Mouse (Mus musculus) kidney, postnatal 10 days (tissue): ENCODE results near the gene Rps19bp1.

Experiments used
- DNase-seq: peaks from one replicate; pipeline ENCODE4 v3.0.0; 2021; ENCODE audit warnings: mixed read lengths

Rps19bp1 gene

DNA sequence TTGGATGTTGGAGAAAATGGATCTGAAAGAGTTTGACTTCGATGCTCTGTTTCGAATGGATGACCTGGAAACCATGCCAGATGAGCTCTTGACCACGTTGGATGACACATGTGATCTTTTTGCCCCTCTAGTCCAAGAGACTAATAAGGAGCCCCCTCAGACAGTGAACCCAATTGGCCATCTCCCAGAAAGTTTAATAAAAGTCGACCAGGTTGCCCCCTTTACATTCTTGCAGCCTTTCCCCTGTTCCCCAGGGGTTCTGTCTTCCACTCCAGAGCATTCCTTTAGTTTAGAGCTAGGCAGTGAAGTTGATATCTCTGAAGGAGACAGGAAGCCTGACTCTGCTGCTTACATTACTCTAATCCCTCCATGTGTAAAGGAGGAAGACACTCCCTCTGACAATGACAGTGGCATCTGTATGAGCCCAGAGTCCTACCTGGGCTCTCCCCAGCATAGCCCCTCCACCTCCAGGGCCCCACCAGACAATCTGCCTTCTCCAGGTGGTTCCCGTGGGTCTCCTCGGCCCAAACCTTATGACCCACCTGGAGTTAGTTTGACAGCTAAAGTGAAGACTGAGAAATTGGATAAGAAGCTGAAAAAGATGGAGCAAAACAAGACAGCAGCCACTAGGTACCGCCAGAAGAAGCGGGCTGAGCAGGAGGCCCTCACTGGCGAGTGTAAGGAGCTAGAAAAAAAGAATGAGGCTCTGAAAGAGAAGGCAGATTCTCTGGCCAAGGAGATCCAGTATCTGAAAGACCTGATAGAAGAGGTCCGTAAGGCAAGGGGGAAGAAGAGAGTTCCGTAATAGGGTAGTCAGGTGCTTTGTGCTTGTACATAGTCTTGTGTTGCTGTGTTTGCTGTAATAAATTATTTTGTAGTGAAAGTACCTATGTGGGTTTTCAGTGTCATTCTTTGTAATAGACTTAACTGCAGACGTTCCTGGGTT lies 7.2 kb downstream of the Rps19bp1 start:
- no peak for DNase-seq

DNA sequence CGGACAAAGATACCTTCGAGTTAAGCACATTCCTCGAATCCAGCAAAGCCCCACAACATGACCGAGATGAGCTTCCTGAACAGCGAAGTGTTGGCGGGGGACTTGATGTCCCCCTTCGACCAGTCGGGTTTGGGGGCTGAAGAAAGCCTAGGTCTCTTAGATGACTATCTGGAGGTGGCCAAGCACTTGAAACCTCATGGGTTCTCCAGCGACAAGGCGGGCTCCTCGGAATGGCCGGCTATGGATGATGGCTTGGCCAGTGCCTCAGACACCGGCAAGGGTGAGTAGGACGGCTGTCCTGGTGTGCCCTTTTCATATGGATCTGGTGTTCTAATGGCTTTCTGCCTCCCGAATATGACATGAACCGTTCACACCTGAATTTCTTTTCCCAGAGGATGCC lies 7.9 kb downstream of the Rps19bp1 start:
- peak; percentile 39 for DNase-seq

DNA sequence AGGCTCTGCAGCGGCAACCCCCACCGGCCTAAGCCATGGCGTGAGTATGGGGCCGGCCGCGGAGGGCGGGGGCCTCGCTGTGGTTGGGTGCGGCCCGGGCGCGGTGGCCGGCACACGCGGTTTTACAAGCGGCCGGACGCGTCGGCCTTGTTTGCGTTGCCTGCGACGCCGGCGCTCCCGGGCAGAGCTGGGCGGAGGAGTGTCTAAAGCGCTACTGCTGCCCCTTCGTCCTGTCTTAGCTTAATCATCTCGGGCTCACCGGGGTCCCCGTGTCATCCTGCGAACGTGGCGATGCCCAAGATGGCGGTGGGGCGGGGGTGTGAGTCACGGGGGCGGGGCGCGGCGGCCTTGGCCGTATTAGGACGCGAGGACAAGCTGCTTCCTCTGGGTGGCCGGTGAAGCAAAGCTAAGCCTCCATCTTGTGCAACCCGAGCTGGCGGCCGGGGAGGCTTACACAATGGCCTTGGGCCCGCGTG lies 8.4 kb downstream of the Rps19bp1 start:
- DNase-seq, result peak; percentile 92

DNA sequence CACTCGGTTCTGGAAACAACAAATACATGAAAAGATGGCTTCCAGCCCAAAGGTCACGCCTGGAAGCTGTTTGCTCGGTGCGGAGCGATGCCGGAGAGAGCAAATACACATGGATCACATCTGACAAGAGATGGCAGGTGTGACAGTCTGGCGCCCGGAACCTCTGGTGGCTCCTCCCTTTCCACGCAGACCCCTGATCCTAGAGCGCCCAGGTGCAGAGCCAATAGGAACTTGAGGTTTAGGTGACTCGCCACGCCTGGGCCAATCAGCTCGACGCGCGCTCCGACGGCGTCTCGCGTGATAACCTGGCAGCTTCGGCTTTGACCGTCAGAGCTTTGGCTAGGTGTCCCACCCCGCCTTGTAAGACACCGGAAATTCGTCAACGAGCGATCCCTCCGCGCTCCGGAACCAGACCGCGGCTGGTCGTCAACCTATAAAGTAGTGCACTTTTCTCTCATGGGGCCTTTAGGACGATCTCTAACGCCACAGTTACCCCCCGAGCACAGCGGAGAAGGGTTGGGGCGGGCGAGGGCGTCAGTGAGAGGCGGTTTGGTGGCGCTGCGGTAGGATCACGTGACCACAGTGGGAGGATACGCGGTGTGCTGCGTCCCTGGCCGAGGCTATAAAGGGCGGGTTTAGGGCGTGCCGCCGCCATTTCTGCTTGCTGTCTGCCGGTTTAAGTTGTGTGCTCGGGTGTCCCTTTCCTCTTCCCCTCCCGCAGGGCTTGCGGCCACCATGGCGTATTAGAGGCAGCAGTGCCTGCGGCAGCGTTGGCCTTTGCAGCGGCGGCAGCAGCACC lies 9.1 kb downstream of the Rps19bp1 start, which contains the start of gene Atf4:
Gene Atf4 (plus strand): TSS at position 338 of the 799 bp plus-strand sequence.
- DNase-seq, result peak; percentile 99

DNA sequence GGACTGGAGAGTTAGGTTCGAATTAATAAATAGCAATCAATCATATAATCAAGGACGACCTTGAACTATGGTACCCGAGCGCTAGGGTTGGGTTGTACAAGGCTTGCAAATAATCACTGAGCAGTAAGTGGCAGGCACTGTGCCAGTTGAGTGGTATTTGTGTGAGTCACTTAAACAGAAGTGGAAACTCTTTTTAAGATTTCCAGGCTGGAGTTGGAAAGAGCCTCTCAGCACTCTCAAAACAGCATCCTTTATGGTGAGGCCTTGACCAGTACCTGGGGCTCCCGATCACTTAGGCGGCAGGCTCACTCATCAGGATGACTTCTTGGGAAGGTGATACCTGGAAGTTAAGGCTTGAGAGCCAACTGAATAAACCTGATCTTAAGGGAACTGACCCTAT lies 9.9 kb downstream of the Rps19bp1 start:
- peak; percentile 65 for DNase-seq

DNA sequence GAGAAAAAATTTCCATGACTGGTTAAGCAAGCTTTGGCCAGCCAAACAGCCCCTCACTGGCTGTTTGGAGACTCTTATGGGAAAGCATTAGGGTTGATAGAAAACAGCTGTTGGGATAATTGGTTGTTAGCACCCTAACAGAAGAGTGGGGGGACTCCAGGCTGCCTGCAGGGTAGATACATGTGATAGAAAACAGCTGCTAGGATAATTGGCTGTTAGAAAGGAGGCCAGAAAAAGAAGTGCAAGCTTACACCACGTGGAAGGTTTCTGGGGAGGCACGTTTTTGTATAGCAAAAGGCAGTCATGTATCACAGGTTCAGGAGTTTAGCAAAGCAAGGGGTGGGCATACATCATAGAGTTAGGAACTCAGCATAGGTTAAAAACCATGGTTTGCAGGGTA lies 10.6 kb downstream of the Rps19bp1 start:
- DNase-seq, result peak; percentile 38

DNA sequence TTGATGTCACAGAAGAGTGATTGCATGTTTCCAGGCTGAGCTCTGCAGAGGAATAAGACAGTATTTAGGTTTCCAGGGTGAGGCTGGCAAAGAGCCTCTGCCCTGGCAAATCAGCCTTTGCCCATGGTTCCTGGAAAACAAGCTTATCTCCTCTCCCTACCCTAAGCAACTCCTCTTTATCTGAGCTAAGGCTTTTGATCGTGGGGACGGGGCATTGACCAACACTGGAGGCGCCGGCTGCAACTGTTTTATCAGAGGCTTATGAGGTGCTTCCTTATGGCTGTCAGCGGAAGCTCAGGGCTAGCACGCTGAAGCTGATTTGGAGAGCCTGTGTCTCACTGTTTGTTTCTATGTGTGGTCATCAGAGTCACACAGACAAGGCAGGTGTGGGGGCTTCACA lies 13.5 kb downstream of the Rps19bp1 start:
- DNase-seq, result no peak

DNA sequence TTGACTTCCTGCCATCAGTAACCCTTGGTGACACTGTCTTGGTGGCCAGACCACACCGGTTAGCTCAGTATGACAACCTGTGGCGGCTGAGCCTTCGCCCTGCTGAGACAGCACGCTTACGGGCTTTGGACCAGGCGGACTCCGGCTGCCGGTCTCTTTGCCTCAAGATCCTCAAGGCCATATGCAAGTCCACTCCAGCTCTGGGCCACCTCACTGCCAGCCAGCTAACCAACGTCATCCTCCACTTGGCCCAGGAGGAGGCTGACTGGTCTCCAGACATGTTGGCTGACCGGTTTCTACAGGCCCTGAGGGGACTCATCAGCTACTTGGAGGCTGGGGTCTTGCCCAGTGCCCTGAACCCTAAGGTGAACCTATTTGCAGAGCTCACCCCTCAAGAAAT lies 14.4 kb downstream of the Rps19bp1 start:
- no peak for DNase-seq

DNA sequence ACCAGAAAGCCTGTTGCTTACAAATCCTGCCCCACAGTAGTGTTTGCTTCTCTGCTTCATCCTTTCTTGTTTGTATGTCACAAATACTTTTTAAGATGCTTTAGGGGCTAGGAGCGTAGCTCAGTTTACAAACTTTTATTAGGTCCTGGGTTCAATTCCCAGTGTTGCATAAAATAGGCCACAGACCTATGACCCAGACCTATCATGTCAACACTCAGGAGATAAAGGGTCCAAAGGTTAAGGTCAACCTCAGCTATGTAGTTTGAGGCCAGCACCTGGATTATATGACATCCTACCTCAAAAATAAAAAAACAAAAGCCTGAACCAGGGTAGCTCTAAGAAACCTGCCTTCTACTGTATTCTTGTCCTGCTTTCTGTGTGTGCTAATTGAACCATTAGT lies 15.5 kb downstream of the Rps19bp1 start:
- DNase-seq, result no peak

DNA sequence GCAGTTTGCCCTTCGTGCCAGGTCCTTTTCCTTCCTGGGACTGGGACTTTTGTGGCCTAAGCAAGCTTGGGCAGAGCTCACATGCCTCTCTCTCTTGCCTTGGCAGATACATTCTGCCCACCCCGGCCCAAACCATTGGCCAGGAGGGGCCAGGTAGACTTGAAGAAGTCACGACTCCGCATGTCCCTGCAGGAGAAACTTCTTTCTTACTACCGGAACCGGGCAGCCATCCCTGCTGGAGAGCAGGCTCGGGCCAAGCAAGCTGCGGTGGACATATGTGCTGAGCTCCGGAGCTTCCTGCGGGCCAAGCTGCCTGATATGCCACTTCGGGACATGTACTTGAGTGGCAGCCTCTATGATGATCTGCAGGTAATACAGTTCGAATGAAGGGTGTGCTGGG lies 16.0 kb downstream of the Rps19bp1 start:
- no peak for DNase-seq

DNA sequence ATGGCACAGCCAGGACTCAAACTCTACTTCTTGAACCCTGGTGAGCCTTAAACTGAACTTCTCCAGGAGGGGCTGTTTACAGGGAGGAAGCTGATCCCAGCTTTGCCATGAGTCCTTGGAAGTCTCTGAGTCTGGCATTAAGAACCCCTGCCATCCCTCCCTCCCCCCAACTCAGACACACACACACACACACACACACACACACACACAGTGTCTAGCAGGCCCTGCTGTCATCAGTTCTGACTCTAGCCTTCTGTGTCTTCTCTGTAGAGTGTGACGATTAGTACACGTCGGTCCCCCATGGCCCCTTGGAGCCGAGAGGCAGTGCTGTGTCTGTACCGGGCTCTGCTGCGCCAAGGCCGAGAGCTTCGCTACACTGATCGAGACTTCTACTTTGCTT lies 28.6 kb downstream of the Rps19bp1 start, which contains the start of gene AC140267.1:
Gene AC140267.1 (plus strand): TSS at position 301 of the 400 bp plus-strand sequence.
- DNase-seq, result no peak

DNA sequence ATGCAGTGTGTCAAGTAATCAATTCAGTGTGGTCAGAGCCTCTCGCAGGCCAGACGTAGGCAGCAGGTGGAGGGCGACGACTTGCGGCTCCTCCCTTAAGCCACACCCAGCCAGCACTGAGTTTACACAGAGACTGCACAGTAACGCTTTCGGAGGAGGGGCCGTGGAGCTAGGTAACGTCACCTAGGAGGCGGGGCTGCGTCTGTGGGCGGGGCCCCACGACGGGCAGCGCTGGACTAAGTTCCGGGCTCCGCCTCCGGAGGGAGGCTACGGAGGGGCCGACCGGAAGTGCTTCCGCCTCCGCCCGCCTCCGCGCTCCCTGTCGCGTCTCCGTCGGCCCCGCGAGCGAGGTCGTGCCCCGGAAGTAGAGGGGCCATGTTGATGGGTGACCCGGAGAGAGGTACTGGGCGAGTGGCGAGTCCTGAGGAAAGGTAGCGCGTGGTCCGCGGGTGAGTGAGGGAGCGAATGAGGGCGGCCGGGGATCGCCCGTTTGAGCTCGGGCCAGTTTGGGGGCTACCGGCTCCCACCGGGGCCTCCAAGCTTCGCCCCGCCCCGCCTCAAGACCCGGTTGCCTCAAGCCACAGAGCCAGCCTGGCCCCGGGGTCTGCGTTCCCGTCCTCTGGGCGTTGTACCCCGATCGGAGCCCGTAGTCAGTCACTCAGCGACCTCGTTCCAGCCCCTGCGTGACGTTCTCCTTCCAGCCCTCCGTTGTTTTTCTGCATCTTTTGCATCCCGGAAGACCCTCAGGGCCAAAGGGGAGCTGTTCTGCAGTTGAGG lies 30.2 kb downstream of the Rps19bp1 start, which contains the start of gene Mief1:
Gene Mief1 (plus strand): TSS at position 286 of the 777 bp plus-strand sequence.
- DNase-seq, result peak; percentile 99

DNA sequence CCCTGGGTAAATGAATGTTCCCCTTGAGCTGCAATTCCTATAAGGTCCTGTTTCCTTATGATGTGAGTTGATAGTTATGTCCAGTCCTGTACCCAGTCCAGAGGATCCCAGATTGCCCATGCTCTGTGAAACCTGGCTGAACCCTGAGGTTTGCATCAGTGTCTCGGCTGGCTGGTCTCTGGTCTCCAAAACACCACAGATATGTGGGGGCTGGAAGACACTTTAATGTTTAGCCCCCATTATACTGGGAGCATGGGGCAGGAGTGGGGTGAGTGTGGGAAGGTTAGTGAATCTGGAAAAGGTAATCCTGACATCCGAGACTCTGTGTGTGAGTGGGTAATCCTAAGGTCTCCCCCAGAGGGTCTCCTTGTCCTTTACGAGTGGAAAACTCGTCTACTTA lies 31.1 kb downstream of the Rps19bp1 start:
- no peak for DNase-seq

DNA sequence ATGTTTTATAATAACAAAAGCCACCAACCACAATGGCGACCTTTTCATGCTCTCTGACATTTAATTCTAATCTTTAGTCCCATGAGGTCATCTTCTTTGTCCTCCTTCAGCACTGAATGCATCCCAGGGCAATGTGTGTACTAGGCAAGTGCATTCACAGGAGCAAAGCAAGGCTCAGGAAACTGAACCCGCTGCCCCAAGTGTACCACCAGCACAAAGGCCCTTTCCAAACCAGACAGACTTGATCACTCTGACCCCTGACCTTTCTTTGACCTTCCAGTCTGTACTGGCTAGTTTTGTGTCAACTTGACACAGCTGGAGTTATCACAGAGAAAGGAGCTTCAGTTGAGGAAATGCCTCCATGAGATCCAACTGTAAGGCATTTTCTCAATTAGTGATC lies 31.8 kb downstream of the Rps19bp1 start:
- no peak for DNase-seq

DNA sequence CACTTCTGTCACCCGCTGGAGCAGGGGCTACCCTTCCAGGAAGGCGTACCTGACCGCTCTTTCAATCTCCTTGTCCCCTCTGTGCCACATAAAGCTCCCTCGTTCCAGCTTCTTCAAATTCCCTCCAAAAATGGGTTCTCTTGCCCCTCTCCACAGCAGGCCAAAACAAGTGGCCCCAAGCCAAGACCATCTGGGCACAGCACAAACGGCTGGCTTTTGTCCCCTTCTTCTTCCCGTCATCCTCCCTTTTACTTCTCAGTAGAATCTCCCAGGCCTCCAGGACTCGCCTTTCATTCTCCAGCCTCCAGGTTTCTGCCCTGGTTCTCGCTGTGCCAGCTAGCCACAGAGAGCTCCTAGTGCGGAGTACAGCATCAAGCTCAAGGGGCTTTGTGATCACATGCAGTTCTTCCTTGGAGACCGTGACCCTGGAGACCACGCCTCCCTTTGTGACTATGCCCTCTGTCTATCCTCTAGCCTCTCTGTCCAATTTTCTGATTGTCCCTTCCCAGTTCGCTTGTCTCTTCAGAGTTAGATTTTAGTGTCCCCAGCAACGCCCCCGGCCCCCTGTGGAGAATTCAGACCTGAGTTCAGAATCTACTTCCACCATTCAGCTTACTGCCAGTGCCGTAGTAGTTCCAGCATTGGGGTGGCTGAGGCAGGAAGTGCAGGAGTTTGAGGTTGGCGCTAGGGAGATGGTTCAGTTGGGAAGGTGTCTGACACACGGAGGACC lies 35.9 kb downstream of the Rps19bp1 start:
- DNase-seq, result no peak

DNA sequence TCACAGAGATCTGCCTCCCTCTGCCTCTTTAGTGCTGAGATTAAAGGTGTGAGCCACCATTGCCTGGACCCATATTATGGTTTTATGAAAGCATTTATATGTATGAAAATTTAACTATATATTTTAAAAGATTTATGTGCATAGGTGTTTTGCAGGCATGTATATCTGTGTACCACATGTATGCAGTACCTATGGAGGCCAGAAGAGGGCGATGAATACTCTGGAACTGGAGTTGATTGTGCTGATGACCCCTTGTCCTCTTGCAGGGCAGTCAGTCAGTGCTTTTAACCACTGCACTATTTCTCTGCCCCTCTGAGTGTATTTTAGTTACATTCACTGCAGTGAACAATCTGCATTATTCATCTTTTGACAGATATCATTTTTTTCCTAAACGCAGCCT lies 38.3 kb downstream of the Rps19bp1 start:
- peak; percentile 84 for DNase-seq

DNA sequence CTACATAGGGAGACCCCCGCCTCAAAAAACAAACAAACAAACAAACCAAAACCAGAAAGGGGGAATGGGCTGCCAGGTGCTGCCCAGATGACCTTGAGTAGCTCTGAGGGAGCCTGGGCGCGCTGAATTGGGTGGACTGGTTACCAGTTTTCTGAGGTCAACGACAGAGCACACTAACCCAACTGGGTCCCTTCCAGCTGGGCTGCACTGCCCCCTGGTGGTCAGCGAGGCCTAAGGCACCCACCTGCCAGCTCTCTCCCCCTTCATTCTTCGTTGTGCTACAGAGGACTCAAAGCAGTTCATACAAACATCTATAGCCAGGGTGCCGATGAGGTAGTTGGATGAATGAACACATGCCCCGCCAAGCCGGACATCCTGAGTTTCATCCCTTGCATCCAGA lies 38.9 kb downstream of the Rps19bp1 start:
- peak; percentile 82 for DNase-seq

DNA sequence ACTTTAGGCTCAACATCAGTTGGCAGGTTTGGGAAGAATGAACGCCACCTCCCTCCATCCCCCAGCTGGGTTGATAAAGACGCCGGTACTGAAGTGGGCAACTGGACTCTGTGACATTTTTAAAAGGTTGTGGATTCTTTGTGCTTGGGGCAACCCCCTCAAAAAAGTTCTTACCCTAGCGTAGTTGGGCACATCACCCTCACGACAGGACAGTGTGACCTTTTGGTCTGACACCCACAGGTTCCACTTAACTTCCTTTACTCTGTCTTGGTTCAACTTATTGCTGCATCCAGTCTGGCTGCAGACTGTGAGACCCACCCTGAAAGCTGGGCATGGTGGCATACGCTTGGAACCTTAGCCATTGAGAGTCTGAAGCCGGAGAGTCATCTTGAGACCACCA lies 40.4 kb downstream of the Rps19bp1 start:
- no peak for DNase-seq

DNA sequence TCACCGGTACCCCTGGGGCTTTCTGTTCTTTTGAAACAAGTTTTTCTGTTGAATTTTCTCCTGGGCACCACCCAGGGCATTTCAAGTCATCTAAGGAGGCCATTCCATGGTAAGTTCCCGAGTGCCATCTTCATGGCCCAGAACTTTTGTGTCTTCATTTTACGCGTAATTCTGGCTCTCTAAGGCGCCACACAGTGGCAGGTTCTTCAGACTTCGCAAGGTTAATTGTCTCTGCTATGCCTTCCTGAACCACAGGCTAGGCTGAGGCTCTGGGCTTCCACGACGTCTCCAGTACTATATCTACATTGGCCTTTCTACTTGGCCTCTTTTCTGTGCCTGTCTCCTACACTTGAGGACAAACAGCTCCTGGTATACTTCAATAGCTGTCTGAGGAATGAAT lies 43.1 kb downstream of the Rps19bp1 start:
- no peak for DNase-seq

DNA sequence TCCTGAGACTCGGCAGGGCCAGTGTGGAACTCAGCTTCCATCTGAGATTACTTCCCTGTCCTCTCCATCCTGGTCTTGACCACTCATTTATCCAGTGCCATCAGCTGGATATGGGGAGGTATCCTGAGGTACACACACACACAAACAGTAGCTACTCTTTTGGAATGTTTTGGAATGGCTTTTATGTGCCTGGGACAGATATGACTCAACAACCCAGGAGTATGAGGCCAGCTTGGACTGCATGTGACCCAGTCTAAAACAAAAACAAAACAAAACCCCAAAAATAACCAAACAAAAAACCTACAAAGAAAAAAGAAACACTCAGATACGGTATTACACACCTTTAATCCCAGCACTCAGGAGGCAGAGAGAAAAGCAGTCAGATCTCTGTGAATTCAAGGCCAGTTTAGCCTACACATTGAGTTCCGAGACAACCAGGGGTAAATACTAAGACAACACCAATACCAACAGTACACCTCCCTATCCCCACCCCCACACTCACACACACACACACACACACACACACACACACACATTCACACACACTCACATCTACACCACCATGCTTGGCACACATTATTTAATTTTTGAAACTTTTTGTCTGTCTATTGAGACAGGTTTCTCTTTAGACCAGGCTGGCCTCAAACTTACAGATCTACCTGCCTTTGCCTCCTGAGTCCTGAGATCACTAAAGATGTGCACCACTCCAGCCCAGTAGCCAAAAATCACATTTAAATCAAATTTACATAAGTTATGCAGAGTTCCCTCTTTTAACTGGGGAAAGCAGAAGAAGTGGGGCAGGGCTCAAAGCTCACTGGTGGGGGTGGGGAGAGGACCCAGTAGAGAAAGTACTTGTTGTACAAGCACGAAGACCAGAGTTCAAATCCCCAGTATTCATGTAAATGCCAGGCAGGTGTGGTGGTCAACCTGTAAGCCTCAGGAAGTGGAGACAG lies 44.1 kb downstream of the Rps19bp1 start:
- DNase-seq, result no peak

DNA sequence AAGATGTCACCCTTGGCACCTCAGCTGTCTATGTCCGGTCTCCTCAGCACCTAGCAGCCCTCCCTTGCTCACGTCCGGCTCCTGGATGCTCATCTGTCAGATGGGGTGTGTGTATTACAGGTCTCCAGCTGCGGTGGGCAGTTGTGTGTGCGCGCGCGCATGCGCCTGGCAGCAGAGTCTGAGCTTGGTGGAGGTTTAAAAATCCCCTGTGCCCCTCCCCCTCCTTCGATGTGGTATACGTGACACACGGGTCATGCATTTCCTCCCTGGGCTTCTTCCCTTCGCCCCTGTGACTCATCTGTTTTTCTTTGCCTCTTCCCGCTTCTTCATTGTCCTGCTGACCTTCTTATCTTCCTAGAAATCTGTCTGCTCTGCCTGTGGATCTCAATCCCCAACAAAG lies 44.9 kb downstream of the Rps19bp1 start:
- DNase-seq, result no peak
